Mouse (Mus musculus): ENCODE measurements around the gene Smpd2. TPM values are rescaled to one million over a fixed set of nuclear protein-coding genes. Genes with fewer than 3 reads are reported as not detected.

Smpd2 gene
- polyA plus RNA-seq (2015; fragmentation: Nextera tagmentation; extraction: Ambion mirVana), result 55.0 and 59.3 TPM in 2 replicates

GRCm38 (mm10) chr10:41489708-41490517, at the start of gene Smpd2, which contains the start of gene Ppil6:
Smpd2 (minus strand) TSS chr10:41490369.
Ppil6 (plus strand) TSS chr10:41490439.
- no peaks in the 10 kb centered on the region for H3K9me3 ChIP-seq (replicated peaks; ENCODE audit: control insufficient read depth, low read length)
- peak; percentile 94 for ATAC-seq (replicated peaks; ENCODE audit: extremely low read depth, insufficient read depth, low FRiP score)
- under 1% methylated on average over 50 of the region's 50 CpGs for WGBS

GRCm38 (mm10) chr10:41538986-41539385, 48.8 kb upstream of the Smpd2 start:
- Histone ChIP-seq H3K4me3 (ENCODE audit: low read length) (no peak overlapping the region), H3K9ac (ENCODE audit: low read length) (no peak overlapping the region), H3K4me1 (ENCODE audit: control insufficient read depth, insufficient read depth, low read length) (no peaks in the 10 kb centered on the region), H3K27me3 (ENCODE audit: control insufficient read depth, insufficient read depth, low read length) (no peaks in the 10 kb centered on the region), H3K36me3 (ENCODE audit: control insufficient read depth, insufficient read depth) (peaks cover 22% of the 10 kb centered on the region), H3K27ac (ENCODE audit: low read length) (no peak overlapping the region), H3K9me3 (replicated peaks; ENCODE audit: control insufficient read depth, low read length) (no peaks in the 10 kb centered on the region), H3K4me2 (ENCODE audit: low read depth, low read length) (no peak overlapping the region)
- no peak for ATAC-seq (replicated peaks; ENCODE audit: extremely low read depth, insufficient read depth, low FRiP score)
- 91% methylated on average over 4 of the region's 4 CpGs for WGBS

More at GRCm38 (mm10) chr10:41489708-41490517, at the start of gene Smpd2, which contains the start of gene Ppil6:
- Histone ChIP-seq H3K27ac (ENCODE audit: low read length) (peak within 1 kb of the TSS; percentile 82), H3K4me2 (ENCODE audit: low read depth, low read length) (peak within 1 kb of the TSS; percentile 100), H3K4me1 (ENCODE audit: control insufficient read depth, insufficient read depth, low read length) (peaks cover 12% of the 10 kb centered on the region), H3K4me3 (ENCODE audit: low read length) (peak within 1 kb of the TSS; percentile 75), H3K36me3 (ENCODE audit: control insufficient read depth, insufficient read depth) (peaks cover 22% of the 10 kb centered on the region), H3K27me3 (ENCODE audit: control insufficient read depth, insufficient read depth, low read length) (no peaks in the 10 kb centered on the region), H3K9ac (ENCODE audit: low read length) (peak within 1 kb of the TSS; percentile 83)

- no peak for ATAC-seq (replicated peaks; ENCODE audit: extremely low read depth, insufficient read depth, low FRiP score)
- WGBS, result 86% methylated on average over 3 of the region's 3 CpGs
- Histone ChIP-seq H3K9ac (ENCODE audit: low read length) (no peak overlapping the region), H3K36me3 (ENCODE audit: control insufficient read depth, insufficient read depth) (peaks cover 33% of the 10 kb centered on the region), H3K4me2 (ENCODE audit: low read depth, low read length) (no peak overlapping the region), H3K4me1 (ENCODE audit: control insufficient read depth, insufficient read depth, low read length) (no peaks in the 10 kb centered on the region), H3K4me3 (ENCODE audit: low read length) (no peak overlapping the region), H3K9me3 (replicated peaks; ENCODE audit: control insufficient read depth, low read length) (no peaks in the 10 kb centered on the region), H3K27me3 (ENCODE audit: control insufficient read depth, insufficient read depth, low read length) (no peaks in the 10 kb centered on the region), H3K27ac (ENCODE audit: low read length) (no peak overlapping the region)
Measured at GRCm38 (mm10) chr10:41537983-41538330, 47.8 kb upstream of the Smpd2 start.

- H3K4me1 ChIP-seq (ENCODE audit: control insufficient read depth, insufficient read depth, low read length), result no peaks in the 10 kb centered on the region
- H3K36me3 ChIP-seq (ENCODE audit: control insufficient read depth, insufficient read depth), result peaks cover 37% of the 10 kb centered on the region
- H3K9me3 ChIP-seq (replicated peaks; ENCODE audit: control insufficient read depth, low read length), result no peaks in the 10 kb centered on the region
- ATAC-seq (replicated peaks; ENCODE audit: extremely low read depth, insufficient read depth, low FRiP score), result no peak
- H3K4me2 ChIP-seq (ENCODE audit: low read depth, low read length), result no peak overlapping the region
- no peak overlapping the region for H3K9ac ChIP-seq (ENCODE audit: low read length)
- H3K27me3 ChIP-seq (ENCODE audit: control insufficient read depth, insufficient read depth, low read length), result no peaks in the 10 kb centered on the region
- 97% methylated on average over 4 of the region's 4 CpGs for WGBS
- H3K4me3 ChIP-seq (ENCODE audit: low read length), result no peak overlapping the region
- no peak overlapping the region for H3K27ac ChIP-seq (ENCODE audit: low read length)
Measured at GRCm38 (mm10) chr10:41537226-41537982, 47.2 kb upstream of the Smpd2 start.

- H3K27ac ChIP-seq (ENCODE audit: low read length), result no peak overlapping the region
- WGBS, result 93% methylated on average over 1 of the region's 1 CpGs
- H3K9ac ChIP-seq (ENCODE audit: low read length), result no peak overlapping the region
- H3K4me3 ChIP-seq (ENCODE audit: low read length), result no peak overlapping the region
- ATAC-seq (replicated peaks; ENCODE audit: extremely low read depth, insufficient read depth, low FRiP score), result no peak
- no peaks in the 10 kb centered on the region for H3K4me1 ChIP-seq (ENCODE audit: control insufficient read depth, insufficient read depth, low read length)
- H3K9me3 ChIP-seq (replicated peaks; ENCODE audit: control insufficient read depth, low read length), result no peaks in the 10 kb centered on the region
- H3K27me3 ChIP-seq (ENCODE audit: control insufficient read depth, insufficient read depth, low read length), result no peaks in the 10 kb centered on the region
- no peak overlapping the region for H3K4me2 ChIP-seq (ENCODE audit: low read depth, low read length)
- peaks cover 39% of the 10 kb centered on the region for H3K36me3 ChIP-seq (ENCODE audit: control insufficient read depth, insufficient read depth)
Measured at GRCm38 (mm10) chr10:41536714-41537113, 46.5 kb upstream of the Smpd2 start.

- Histone ChIP-seq H3K9ac (ENCODE audit: low read length) (no peak overlapping the region), H3K9me3 (replicated peaks; ENCODE audit: control insufficient read depth, low read length) (no peaks in the 10 kb centered on the region), H3K4me1 (ENCODE audit: control insufficient read depth, insufficient read depth, low read length) (no peaks in the 10 kb centered on the region), H3K27me3 (ENCODE audit: control insufficient read depth, insufficient read depth, low read length) (no peaks in the 10 kb centered on the region), H3K36me3 (ENCODE audit: control insufficient read depth, insufficient read depth) (peaks cover 43% of the 10 kb centered on the region), H3K4me3 (ENCODE audit: low read length) (no peak overlapping the region), H3K27ac (ENCODE audit: low read length) (no peak overlapping the region), H3K4me2 (ENCODE audit: low read depth, low read length) (no peak overlapping the region)
- WGBS, result 98% methylated on average over 2 of the region's 2 CpGs
- ATAC-seq (replicated peaks; ENCODE audit: extremely low read depth, insufficient read depth, low FRiP score), result no peak
Measured at GRCm38 (mm10) chr10:41535991-41536390, 45.8 kb upstream of the Smpd2 start.

GRCm38 (mm10) chr10:41529972-41530371, 39.8 kb upstream of the Smpd2 start:
- Histone ChIP-seq H3K4me2 (ENCODE audit: low read depth, low read length) (no peak overlapping the region), H3K27ac (ENCODE audit: low read length) (no peak overlapping the region), H3K27me3 (ENCODE audit: control insufficient read depth, insufficient read depth, low read length) (no peaks in the 10 kb centered on the region), H3K4me3 (ENCODE audit: low read length) (no peak overlapping the region), H3K36me3 (ENCODE audit: control insufficient read depth, insufficient read depth) (peaks cover 48% of the 10 kb centered on the region), H3K4me1 (ENCODE audit: control insufficient read depth, insufficient read depth, low read length) (no peaks in the 10 kb centered on the region), H3K9me3 (replicated peaks; ENCODE audit: control insufficient read depth, low read length) (no peaks in the 10 kb centered on the region), H3K9ac (ENCODE audit: low read length) (no peak overlapping the region)
- ATAC-seq (replicated peaks; ENCODE audit: extremely low read depth, insufficient read depth, low FRiP score), result no peak
- WGBS, result 84% methylated on average over 5 of the region's 5 CpGs

GRCm38 (mm10) chr10:41525696-41526095, 35.5 kb upstream of the Smpd2 start:
- Histone ChIP-seq H3K9me3 (replicated peaks; ENCODE audit: control insufficient read depth, low read length) (no peaks in the 10 kb centered on the region), H3K4me2 (ENCODE audit: low read depth, low read length) (no peak overlapping the region), H3K9ac (ENCODE audit: low read length) (no peak overlapping the region), H3K27me3 (ENCODE audit: control insufficient read depth, insufficient read depth, low read length) (no peaks in the 10 kb centered on the region), H3K36me3 (ENCODE audit: control insufficient read depth, insufficient read depth) (peaks cover 29% of the 10 kb centered on the region), H3K4me3 (ENCODE audit: low read length) (no peak overlapping the region), H3K4me1 (ENCODE audit: control insufficient read depth, insufficient read depth, low read length) (peaks cover 21% of the 10 kb centered on the region), H3K27ac (ENCODE audit: low read length) (no peak overlapping the region)
- no peak for ATAC-seq (replicated peaks; ENCODE audit: extremely low read depth, insufficient read depth, low FRiP score)
- 75% methylated on average over 1 of the region's 1 CpGs for WGBS

GRCm38 (mm10) chr10:41523386-41523785, 33.2 kb upstream of the Smpd2 start:
- Histone ChIP-seq H3K27me3 (ENCODE audit: control insufficient read depth, insufficient read depth, low read length) (no peaks in the 10 kb centered on the region), H3K27ac (ENCODE audit: low read length) (no peak overlapping the region), H3K4me1 (ENCODE audit: control insufficient read depth, insufficient read depth, low read length) (peaks cover 21% of the 10 kb centered on the region), H3K36me3 (ENCODE audit: control insufficient read depth, insufficient read depth) (peaks cover 16% of the 10 kb centered on the region), H3K4me3 (ENCODE audit: low read length) (no peak overlapping the region), H3K9me3 (replicated peaks; ENCODE audit: control insufficient read depth, low read length) (no peaks in the 10 kb centered on the region), H3K9ac (ENCODE audit: low read length) (no peak overlapping the region), H3K4me2 (ENCODE audit: low read depth, low read length) (no peak overlapping the region)
- no peak for ATAC-seq (replicated peaks; ENCODE audit: extremely low read depth, insufficient read depth, low FRiP score)
- WGBS, result 80% methylated on average over 3 of the region's 3 CpGs

Measured in heart, embryonic 16.5 days (tissue).